Mouse (Mus musculus): Measurements from ENCODE around the gene Tfpi2. TPM values are rescaled to one million over a fixed set of nuclear protein-coding genes. Genes with fewer than 3 reads are reported as not detected.

Tfpi2 gene
- polyA plus RNA-seq, 1 experiment from 2014 or later, result 2.1 TPM

GRCm38 (mm10) chr6:3935606-3936005 is 53.1 kb downstream of the Tfpi2 start:
- Histone ChIP-seq H3K4me1 (ENCODE audit: control insufficient read depth, insufficient read depth, low read length) (no peaks in the 10 kb centered on the region), H3K4me2 (replicated peaks; ENCODE audit: low read depth, low read length) (no peak overlapping the region), H3K9ac (ENCODE audit: low read depth, low read length) (no peak overlapping the region), H3K4me3 (ENCODE audit: low read length) (no peak overlapping the region), H3K27me3 (ENCODE audit: control insufficient read depth, insufficient read depth, low read length) (no peaks in the 10 kb centered on the region), H3K9me3 (ENCODE audit: control insufficient read depth, low read length) (no peaks in the 10 kb centered on the region), H3K27ac (ENCODE audit: low read depth, low read length) (peak overlapping the region; percentile 24; the same call in 1 of the 2 replicates), H3K36me3 (ENCODE audit: control insufficient read depth, insufficient read depth, low read length) (no peaks in the 10 kb centered on the region)
- no peak for ATAC-seq (ENCODE audit: low FRiP score, low TSS enrichment)
- WGBS, result 72% methylated on average over 2 of the region's 2 CpGs

- Histone ChIP-seq H3K9ac (ENCODE audit: low read depth, low read length) (no peak overlapping the region), H3K9me3 (ENCODE audit: control insufficient read depth, low read length) (no peaks in the 10 kb centered on the region), H3K36me3 (ENCODE audit: control insufficient read depth, insufficient read depth, low read length) (no peaks in the 10 kb centered on the region), H3K4me3 (ENCODE audit: low read length) (no peak overlapping the region), H3K27me3 (ENCODE audit: control insufficient read depth, insufficient read depth, low read length) (no peaks in the 10 kb centered on the region), H3K4me2 (replicated peaks; ENCODE audit: low read depth, low read length) (no peak overlapping the region), H3K4me1 (ENCODE audit: control insufficient read depth, insufficient read depth, low read length) (no peaks in the 10 kb centered on the region), H3K27ac (ENCODE audit: low read depth, low read length) (peak overlapping the region; percentile 24; the same call in 1 of the 2 replicates)
- no peak for ATAC-seq (ENCODE audit: low FRiP score, low TSS enrichment)
- 30% methylated on average over 2 of the region's 2 CpGs for WGBS
These were observed 53.7 kb downstream of the Tfpi2 start for GRCm38 (mm10) chr6:3935048-3935447.

GRCm38 (mm10) chr6:3926140-3926539 is 62.6 kb downstream of the Tfpi2 start:
- Histone ChIP-seq H3K4me3 (ENCODE audit: low read length) (no peak overlapping the region), H3K9ac (ENCODE audit: low read depth, low read length) (no peak overlapping the region), H3K36me3 (ENCODE audit: control insufficient read depth, insufficient read depth, low read length) (no peaks in the 10 kb centered on the region), H3K27ac (ENCODE audit: low read depth, low read length) (no peak overlapping the region), H3K4me2 (replicated peaks; ENCODE audit: low read depth, low read length) (no peak overlapping the region), H3K9me3 (ENCODE audit: control insufficient read depth, low read length) (no peaks in the 10 kb centered on the region), H3K27me3 (ENCODE audit: control insufficient read depth, insufficient read depth, low read length) (no peaks in the 10 kb centered on the region), H3K4me1 (ENCODE audit: control insufficient read depth, insufficient read depth, low read length) (no peaks in the 10 kb centered on the region)
- WGBS, result 77% methylated on average over 4 of the region's 4 CpGs
- ATAC-seq (ENCODE audit: low FRiP score, low TSS enrichment), result no peak

- no peaks in the 10 kb centered on the region for H3K36me3 ChIP-seq (ENCODE audit: control insufficient read depth, insufficient read depth, low read length)
- no peak overlapping the region for H3K4me2 ChIP-seq (replicated peaks; ENCODE audit: low read depth, low read length)
- no peaks in the 10 kb centered on the region for H3K4me1 ChIP-seq (ENCODE audit: control insufficient read depth, insufficient read depth, low read length)
- H3K27me3 ChIP-seq (ENCODE audit: control insufficient read depth, insufficient read depth, low read length), result no peaks in the 10 kb centered on the region
- no peak overlapping the region for H3K9ac ChIP-seq (ENCODE audit: low read depth, low read length)
- H3K9me3 ChIP-seq (ENCODE audit: control insufficient read depth, low read length), result no peaks in the 10 kb centered on the region
- ATAC-seq (ENCODE audit: low FRiP score, low TSS enrichment), result no peak
- WGBS, result 77% methylated on average over 4 of the region's 4 CpGs
- no peak overlapping the region for H3K27ac ChIP-seq (ENCODE audit: low read depth, low read length)
- no peak overlapping the region for H3K4me3 ChIP-seq (ENCODE audit: low read length)
These were observed 65.8 kb downstream of the Tfpi2 start for GRCm38 (mm10) chr6:3922870-3923269.

- H3K27ac ChIP-seq (ENCODE audit: low read depth, low read length), result no peak overlapping the region
- H3K9me3 ChIP-seq (ENCODE audit: control insufficient read depth, low read length), result no peaks in the 10 kb centered on the region
- no peak overlapping the region for H3K9ac ChIP-seq (ENCODE audit: low read depth, low read length)
- H3K4me3 ChIP-seq (ENCODE audit: low read length), result no peak overlapping the region
- no peak for ATAC-seq (ENCODE audit: low FRiP score, low TSS enrichment)
- 65% methylated on average over 7 of the region's 7 CpGs for WGBS
- no peaks in the 10 kb centered on the region for H3K4me1 ChIP-seq (ENCODE audit: control insufficient read depth, insufficient read depth, low read length)
- no peak overlapping the region for H3K4me2 ChIP-seq (replicated peaks; ENCODE audit: low read depth, low read length)
- H3K27me3 ChIP-seq (ENCODE audit: control insufficient read depth, insufficient read depth, low read length), result no peaks in the 10 kb centered on the region
- no peaks in the 10 kb centered on the region for H3K36me3 ChIP-seq (ENCODE audit: control insufficient read depth, insufficient read depth, low read length)
These were observed 72.7 kb downstream of the Tfpi2 start for GRCm38 (mm10) chr6:3916015-3916414.

Other genes starting within 250 kb of the Tfpi2 start
- 0.45 and 0.57 TPM in 2 replicates for gene Calcr, start 224.2 kb downstream of the Tfpi2 start, polyA plus RNA-seq (2014; fragmentation: Nextera tagmentation; extraction: Ambion mirVana)
- gene Gngt1, start 4.9 kb upstream of the Tfpi2 start, polyA plus RNA-seq (2014; fragmentation: Nextera tagmentation; extraction: Ambion mirVana), result not detected in 2 replicates
- gene Gng11, start 15.0 kb upstream of the Tfpi2 start, polyA plus RNA-seq (2014; fragmentation: Nextera tagmentation; extraction: Ambion mirVana), result 71.7 and 96.9 TPM in 2 replicates
- gene Bet1, start 98.1 kb upstream of the Tfpi2 start, polyA plus RNA-seq (2014; fragmentation: Nextera tagmentation; extraction: Ambion mirVana), result 72.7 and 87.0 TPM in 2 replicates